Mouse (Mus musculus): ENCODE data around the gene Fbxo3.

DNA sequence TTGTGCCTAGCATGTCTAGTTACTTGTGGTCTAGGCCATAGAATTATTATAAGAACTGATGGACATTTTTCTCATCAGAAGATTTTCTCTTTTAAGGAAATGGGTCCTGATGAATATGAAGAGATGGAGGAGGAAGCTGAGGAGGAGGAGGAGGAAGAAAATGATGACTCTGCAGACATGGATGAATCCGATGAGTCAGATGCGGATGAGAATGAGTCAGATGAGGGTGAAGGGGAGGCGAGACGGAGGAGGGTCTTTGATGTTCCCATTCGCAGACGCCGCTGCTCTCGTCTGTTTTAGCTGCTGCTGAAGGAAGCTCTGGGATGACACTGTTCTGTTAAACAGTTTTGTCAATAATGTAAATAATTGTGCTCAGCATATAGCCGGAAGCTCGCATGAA is 32.3 kb downstream of the Fbxo3 start:
- TF ChIP-seq CTCF (IDR thresholded peaks at IDR 0.05; ENCODE audit: control insufficient read depth, insufficient read depth, insufficient replicate concordance, low read depth, low read length) (no peak), POLR2A (IDR thresholded peaks at IDR 0.05; ENCODE audit: control insufficient read depth, low read depth, low read length) (no peak)

All from testis, adult 2 months (tissue).